Mouse (Mus musculus): ENCODE results near the gene Nt5m.

Nt5m gene

DNA sequence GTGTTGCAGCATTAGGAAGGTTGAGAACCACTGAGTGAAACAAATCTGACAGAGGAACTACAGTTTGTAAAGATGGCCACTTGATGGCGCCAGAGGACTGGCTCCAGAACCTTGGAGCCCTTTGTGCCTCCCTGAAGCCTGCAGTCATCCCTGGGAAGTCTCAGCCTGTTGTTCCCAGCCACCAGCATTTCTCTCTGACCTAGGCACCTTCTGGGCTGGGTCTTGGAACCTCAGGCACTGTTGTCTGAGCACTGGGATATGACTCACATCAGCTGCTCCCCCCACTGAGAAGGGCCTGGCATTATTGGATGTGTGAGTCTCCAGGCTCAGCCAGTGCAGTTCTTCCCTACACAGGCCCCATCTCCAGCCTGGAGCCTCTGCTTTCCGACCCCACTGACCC, 40.8 kb downstream of the Nt5m start:
- ChIA-PET CTCF (interaction anchor here in 3 of 4 experiments (1.0 to 2.1 kb wide), 7 partner anchors 104 to 428 kb away, joined by 3 to 9 read pairs (median 5); no protein-coding TSS in a partner anchor), POLR2A (interaction anchor here in 1 of 4 experiments (1.1 to 1.3 kb wide), 2 partner anchors 19 to 197 kb away, joined by 3 read pairs; no protein-coding TSS in a partner anchor)

DNA sequence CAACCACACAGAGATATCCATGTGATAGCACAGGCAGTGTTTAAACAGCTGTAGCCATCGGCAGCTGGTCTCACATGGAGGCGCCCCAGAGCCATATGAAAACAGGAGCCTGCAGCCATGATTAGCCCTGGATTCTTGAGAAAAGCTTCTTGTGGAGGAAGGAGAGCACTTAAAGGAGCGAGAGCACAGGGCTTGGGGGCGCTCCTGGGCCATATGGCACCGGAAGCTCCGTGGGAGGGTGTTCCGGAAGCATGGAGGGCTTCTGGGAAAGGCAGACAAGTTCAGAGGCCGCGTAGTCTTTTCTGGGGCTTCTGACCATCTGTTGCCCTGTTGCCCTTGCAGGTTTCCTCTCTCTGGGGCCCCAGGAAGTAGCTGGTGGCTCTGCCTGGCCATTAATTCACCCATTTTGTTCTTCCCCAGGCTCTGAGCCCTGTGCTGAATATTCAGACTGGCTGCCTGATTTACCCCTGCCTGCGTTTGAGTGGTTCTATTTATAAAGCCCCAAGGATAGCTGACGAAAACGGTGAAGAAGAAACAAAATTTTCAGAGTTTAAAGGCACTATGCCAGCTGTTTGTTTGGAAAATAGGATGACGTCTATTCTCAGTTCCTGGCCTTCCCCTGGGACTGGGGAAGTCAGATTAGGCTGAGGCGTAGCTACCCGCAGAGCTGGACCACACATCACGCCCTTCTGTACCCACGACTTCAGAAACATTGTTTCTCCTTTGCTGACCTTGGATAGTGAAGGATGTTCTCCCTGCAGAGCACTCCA, 46.2 kb downstream of the Nt5m start:
- POLR2A ChIA-PET = interaction anchor here (0.6 to 2.2 kb wide), 27 partner anchors 8 to 431 kb away, joined by 3 to 12 read pairs (median 4); partner anchors contain the start of genes Rasd1 (in 2 of the 4), Cops3 (in 1 of the 4), Med9 (in 1 of the 4) and Nt5m (in 1 of the 4)
- CTCF ChIA-PET = interaction anchor here in 2 of 4 experiments (0.5 to 1.6 kb wide), 10 partner anchors 10 to 314 kb away, joined by 3 to 9 read pairs (median 3); partner anchors contain the start of genes Pemt (in 1 of the 2) and Rasd1 (in 1 of the 2)

DNA sequence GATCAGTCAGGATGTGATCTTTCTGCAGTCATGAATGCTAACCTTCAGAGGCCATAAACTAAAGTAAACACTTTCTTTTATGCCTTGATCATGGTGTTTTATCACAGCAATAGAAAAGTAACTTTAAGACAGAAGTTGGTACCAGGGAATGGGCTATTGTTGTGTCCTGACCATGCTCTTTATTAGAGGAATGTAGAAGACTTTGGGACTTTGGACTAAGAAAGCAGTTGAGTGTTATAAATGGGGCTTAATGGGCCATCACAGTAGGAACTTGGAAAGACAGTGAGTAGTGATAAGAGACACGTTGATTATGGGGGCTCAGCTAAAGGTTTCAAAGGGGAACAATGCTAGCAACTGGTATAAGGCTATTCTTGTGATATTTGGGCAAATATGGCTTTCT, 47.7 kb downstream of the Nt5m start:
- ChIA-PET POLR2A (interaction anchor here in 1 of 4 experiments (0.9 kb wide), 1 partner anchor 158 kb away, joined by 3 read pairs; no protein-coding TSS in a partner anchor), CTCF (no interaction called here)

DNA sequence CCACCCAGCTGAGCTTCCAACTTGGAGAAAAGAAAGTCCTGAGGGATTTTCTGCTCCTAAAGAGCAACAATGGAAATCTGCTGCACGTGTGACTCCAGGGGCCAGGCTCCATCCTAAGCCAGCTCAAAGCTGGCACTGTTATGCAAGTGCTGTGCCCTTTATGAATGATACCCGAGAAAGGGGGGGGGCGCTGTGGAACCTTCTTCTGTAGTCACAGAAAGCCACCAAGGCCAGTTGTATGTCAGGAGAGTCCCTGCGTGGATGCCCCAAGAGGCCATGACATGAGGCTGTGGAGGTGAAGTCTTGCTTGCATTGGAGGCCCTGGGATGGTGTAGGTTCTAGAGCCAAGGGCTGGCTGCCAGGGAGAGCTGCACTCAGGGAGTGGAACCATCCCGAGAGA, 48.9 kb downstream of the Nt5m start:
- ChIA-PET POLR2A (interaction anchor here in 1 of 4 experiments (1.0 kb wide), 1 partner anchor 75 kb away, joined by 3 read pairs; no protein-coding TSS in a partner anchor), CTCF (interaction anchor here in 2 of 4 experiments (0.5 to 0.7 kb wide), 3 partner anchors 189 to 1786 kb away, joined by 3 to 4 read pairs (median 3); no protein-coding TSS in a partner anchor)

DNA sequence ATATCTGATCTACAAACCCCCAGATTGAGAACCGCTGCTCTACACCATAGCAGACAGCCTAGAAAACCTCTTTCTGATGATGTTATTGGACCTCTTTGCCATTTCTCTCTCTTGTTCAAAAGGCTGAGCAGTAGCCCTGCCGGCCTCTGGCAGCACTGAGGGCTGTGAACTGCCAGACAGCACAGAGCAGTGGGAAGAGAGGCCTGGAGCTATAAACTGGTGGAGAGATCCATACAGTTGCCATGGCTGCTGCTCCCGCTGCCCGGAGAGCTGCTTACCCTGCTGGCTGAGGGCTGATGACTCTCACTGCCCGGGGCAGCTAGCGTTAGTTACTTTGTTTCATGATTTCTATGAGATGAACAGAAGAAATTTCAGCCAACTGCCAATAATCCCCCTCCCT, 52.6 kb downstream of the Nt5m start:
- ChIA-PET CTCF (interaction anchor here in 1 of 4 experiments (0.7 kb wide), 1 partner anchor 136 kb away, joined by 3 read pairs; no protein-coding TSS in a partner anchor), POLR2A (interaction anchor here in 3 of 4 experiments (0.7 to 1.3 kb wide), 7 partner anchors 10 to 127 kb away, joined by 3 to 4 read pairs (median 3); partner anchors contain the start of gene Rasd1 (in 3 of the 3))

DNA sequence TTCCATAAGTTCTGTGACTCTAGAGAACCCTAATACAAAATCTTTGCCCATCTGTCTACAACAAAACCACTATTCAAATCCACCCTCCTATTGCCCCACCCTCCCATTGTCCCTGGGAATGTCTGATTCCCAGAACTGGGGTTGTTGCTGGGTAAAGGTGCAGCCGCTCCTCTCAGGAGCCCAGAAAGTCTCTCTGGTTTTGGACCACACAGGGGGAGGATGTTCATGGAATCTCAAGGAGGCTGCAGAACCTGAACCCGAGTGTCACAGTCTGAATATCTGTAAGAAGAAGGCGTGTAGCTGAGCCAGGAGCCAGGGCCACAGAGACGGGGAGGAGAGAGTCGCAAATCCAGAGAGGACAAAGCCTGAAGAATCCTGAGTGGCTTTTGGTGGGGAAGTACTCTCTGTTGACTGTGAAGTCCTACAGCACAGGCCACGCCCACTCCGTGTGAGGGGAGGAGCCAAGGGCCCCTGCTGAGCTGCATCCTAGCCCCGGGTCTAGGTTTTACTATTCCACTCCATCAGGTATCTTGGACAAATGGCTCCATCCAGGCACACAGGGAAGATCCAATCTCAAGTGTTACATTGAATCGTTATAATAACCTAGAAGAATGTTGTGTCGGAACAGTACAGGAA, 54.0 kb downstream of the Nt5m start:
- ChIA-PET CTCF (interaction anchor here in 2 of 4 experiments (0.5 to 0.9 kb wide), 3 partner anchors 71 to 184 kb away, joined by 3 read pairs; partner anchors contain the start of gene Rasd1 (in 1 of the 2)), POLR2A (interaction anchor here in 3 of 4 experiments (0.9 to 3.0 kb wide), 18 partner anchors 8 to 111 kb away, joined by 3 to 16 read pairs (median 4); partner anchors contain the start of genes Cops3 (in 1 of the 3) and Rasd1 (in 1 of the 3))

DNA sequence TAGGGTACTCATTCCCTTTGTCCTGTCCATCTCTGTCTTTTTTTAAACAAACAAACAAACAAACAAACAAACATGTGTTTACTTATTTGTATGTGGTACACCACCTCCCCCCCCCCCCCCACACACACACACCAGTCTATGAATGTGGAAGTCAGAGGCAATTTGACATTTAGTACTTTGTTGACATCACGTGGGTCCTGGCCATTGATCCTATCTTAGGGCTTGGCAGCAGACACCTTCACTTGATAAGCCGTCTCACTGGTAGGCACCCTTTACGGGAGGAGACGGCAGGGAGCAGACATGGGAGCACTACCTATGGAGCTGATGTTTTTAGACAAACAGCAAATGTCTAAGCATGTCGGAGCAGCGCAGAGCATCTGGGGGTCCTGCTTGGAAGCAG, 55.7 kb downstream of the Nt5m start:
- ChIA-PET POLR2A (interaction anchor here in 3 of 4 experiments (0.6 to 3.0 kb wide), 16 partner anchors 10 to 916 kb away, joined by 3 to 16 read pairs (median 5); partner anchors contain the start of genes Cops3 (in 1 of the 3) and Shmt1 (in 1 of the 3)), CTCF (interaction anchor here in 2 of 4 experiments (0.6 to 1.2 kb wide), 3 partner anchors 14 to 619 kb away, joined by 3 to 7 read pairs (median 3); no protein-coding TSS in a partner anchor)

DNA sequence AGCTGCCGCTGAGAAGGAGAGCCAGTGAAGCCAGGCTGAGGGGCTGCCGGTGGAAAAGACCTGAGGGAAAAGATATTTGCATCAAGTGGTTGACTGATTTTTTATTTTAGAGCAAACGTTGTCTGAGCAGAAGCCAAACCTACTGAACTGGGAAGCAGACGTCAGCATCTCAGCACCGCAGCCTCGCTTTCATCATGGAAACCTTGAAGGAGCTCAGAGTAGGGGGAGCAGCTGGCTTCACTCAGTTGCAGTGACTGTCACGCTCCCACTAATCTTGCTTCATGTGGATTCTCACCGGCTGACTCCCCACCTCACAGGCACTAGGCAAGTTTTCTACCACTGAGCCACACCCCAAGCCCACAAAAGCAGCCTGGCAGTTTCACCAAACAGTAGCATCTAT, 56.1 kb downstream of the Nt5m start:
- POLR2A ChIA-PET = interaction anchor here in 3 of 4 experiments (1.2 to 3.0 kb wide), 8 partner anchors 11 to 67 kb away, joined by 3 to 16 read pairs (median 8); no protein-coding TSS in a partner anchor
- CTCF ChIA-PET = no interaction called here

DNA sequence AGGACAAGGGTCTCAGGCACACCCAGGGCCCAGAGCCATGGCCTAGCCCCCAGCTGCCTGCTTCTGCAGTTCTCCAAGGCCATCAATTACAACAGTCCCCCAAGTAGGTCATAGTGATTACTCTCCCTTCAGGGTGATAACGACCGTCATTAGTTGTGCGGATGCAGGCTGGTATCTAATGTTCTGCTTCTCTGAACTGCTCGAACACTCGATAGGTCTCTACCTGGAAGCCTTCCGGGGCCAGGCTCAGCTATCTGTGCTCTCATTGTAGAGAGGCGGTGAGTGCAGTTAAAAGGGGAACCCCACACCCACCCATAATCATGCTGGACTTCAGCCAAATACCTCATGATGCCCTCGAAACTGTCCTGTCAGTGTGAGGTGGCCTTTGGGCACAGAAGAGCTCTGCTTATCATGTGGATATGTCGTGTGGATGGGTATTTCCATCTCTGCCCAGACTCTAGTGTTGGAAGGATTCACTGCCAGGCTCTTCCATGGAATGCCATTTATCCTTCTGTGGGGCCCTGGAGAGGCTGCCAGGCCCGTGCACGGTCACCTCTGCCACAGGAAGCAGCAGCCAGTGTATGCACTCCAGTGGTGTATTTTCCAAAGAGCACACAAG, 58.8 kb downstream of the Nt5m start:
- POLR2A ChIA-PET = interaction anchor here in 1 of 4 experiments (1.5 kb wide), 1 partner anchor 30 kb away, joined by 3 read pairs; no protein-coding TSS in a partner anchor
- CTCF ChIA-PET = interaction anchor here in 1 of 4 experiments (1.1 kb wide), 1 partner anchor 179 kb away, joined by 4 read pairs; no protein-coding TSS in a partner anchor

DNA sequence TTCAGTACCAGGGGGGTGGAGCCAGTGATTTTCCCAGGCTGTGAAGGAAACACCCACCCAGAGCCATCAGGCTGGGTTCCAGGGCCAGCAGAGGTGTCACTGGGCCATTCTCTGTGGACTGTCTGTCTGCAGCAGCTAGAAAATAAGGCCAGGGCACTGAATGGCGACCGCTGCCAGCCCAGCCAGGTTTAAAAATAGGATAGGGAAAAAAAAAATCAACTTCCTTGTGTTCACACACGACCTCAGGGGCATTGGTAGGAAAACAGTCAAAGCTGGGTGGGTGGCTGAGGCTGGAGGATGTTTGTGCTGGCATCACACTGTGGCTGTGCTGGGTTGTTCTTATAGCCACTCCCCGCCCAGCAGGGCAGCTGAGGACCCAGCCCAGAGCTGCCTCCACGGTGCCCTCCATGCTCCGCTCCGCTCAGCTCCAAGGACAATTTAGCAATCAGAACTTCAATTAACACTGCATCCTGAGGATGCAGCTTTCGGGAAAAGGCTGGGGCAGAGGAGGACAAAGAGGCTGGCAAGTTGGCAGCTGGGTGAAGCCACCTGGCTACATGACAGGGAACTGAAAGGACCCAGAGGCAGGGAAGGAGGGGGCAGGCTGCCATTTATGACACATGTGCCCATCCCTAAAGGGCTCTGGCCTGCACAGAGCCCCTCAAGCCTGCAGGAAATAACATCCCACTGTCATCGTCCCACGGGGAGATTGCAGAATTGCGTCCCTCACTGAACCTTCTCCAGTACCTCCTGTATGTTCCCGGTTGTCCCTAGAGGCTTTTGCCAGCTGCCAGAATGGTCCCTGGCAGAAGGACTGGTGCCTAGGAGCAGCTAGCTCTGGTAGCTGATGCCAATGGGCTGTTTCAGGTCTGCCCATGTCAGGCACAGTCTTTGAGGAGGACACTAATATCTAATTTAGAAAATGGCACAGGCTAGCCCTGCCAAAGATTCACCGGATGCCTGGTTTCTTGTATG, 60.8 kb downstream of the Nt5m start:
- POLR2A ChIA-PET = interaction anchor here in 2 of 4 experiments (0.6 to 1.9 kb wide), 9 partner anchors 13 to 215 kb away, joined by 3 to 7 read pairs (median 3); partner anchors contain the start of gene Rasd1 (in 1 of the 2)

DNA sequence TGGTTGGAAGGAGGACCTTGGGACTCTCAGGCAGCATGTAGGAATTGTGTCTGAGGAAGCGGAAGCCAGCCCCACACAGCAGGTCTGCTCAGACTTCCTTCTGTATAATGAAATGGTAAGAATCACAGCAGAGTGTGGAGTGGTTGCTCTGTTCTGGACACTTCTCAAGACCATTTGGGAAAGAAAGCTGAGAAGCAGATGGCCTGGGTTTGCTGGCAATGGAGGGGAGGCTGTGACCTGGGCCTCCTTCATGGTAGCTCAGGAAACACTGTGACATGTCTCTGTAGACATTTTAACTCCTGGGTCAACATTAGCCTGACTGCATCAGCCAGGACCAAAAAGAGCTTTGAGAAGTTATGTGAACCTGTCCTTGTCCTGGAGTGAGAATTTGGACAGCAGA, 61.7 kb downstream of the Nt5m start:
- ChIA-PET CTCF (interaction anchor here in 3 of 4 experiments (0.6 to 1.4 kb wide), 3 partner anchors 10 to 1798 kb away, joined by 3 read pairs; no protein-coding TSS in a partner anchor), POLR2A (interaction anchor here (0.7 to 2.9 kb wide), 14 partner anchors 8 to 645 kb away, joined by 3 to 27 read pairs (median 6); partner anchors contain the start of gene Rasd1 (in 1 of the 4))

More for the DNA sequence above, 60.8 kb downstream of the Nt5m start:
- CTCF ChIA-PET = interaction anchor here in 2 of 4 experiments (0.5 to 1.4 kb wide), 5 partner anchors 21 to 375 kb away, joined by 3 to 5 read pairs (median 3); no protein-coding TSS in a partner anchor

DNA sequence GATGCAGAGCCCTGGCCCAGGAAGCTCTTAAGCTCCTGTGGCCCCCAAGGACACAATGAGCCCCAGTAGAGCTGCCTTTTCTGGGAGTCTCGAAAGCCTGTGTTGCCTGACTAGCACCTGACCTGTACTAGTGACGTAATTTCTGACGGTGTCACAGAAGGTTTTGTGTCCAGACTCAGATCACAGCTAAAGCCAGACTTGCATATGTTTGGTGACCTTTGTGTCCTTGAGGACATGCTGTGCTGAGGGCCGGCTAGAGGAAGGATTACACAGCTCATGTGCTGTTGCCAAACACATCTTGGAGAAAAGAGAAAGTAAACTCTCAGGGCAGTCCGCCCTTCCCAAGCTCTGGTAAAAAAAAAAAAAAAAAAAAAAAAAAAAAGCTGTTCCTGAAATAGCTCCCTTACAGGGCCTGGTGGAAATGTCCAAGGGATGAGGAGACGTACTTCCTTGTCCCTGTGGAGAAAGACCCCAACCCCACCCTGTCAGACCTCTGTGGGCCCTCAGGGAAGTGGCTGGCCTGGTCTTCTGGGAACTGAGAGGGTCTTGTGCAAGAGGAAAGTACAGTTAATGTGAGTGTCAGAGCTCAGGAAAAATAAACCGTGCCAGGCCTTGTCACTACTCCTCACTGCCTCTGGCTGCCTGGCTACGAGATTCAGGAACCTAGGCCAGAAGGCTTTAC, 62.9 kb downstream of the Nt5m start:
- ChIA-PET CTCF (interaction anchor here (0.6 to 1.0 kb wide), 7 partner anchors 13 to 1313 kb away, joined by 3 to 8 read pairs (median 4); no protein-coding TSS in a partner anchor), POLR2A (interaction anchor here (0.6 to 2.9 kb wide), 24 partner anchors 9 to 1498 kb away, joined by 3 to 27 read pairs (median 5); partner anchors contain the start of genes Drc3 (in 1 of the 4), Rasd1 (in 1 of the 4) and Tom1l2 (in 1 of the 4))

DNA sequence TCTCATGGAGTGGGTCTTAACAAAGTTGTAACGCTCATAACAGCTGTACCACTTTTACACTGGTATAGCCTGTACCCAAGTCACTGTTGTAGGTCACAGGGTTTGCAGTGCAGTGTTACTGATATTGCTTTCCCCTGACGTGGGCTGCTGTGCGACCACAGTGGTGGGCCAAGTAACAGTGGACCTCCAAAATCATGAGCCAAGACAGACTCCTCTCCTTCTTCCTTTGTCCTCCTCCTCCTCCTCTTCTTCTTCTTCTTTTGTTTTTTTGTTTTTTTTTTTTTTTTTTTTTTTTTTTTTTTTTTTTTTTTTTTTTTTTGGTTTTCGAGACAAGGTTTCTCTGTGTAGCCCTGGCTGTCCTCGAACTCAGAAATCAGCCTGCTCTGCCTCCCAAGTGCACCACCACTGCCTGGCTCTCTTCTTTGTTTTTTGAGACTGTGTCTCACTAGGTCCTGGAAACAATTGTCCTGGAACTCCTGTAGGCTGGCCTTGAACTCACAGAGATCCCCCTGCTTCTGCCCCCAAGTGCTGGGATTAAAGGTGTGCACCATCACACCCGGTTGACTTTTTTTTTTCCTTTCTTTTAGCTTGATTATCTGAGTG, 67.4 kb downstream of the Nt5m start:
- ChIA-PET CTCF (interaction anchor here in 1 of 4 experiments (0.6 to 0.7 kb wide), 2 partner anchors 22 to 192 kb away, joined by 3 to 6 read pairs; no protein-coding TSS in a partner anchor), POLR2A (interaction anchor here in 2 of 4 experiments (1.0 to 1.5 kb wide), 3 partner anchors 11 to 173 kb away, joined by 3 to 10 read pairs (median 3); no protein-coding TSS in a partner anchor)

DNA sequence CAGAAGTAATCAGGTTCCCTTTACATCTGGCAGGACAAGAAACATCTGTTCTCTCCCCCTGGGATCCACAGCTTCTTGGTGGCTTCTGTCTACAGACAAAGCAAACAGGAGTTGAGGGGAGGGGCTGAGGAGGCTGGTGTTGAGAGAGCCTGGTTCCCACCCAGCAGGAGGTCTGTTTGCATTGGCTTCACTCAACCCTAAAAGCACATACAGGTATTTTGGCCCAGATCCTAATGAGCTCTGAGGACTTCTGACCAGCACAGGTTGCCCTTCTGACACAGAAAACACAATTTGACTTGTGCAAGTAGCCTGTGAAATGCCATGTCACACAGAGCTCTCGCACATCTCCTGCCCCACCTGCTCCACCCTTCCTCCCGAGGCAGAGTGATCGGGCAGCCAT, 69.2 kb downstream of the Nt5m start:
- ChIA-PET CTCF (interaction anchor here in 1 of 4 experiments (1.0 kb wide), 1 partner anchor 14 kb away, joined by 3 read pairs; no protein-coding TSS in a partner anchor), POLR2A (interaction anchor here in 3 of 4 experiments (0.6 to 1.2 kb wide), 10 partner anchors 13 to 77 kb away, joined by 3 to 8 read pairs (median 3); partner anchors contain the start of gene Rasd1 (in 2 of the 3))

DNA sequence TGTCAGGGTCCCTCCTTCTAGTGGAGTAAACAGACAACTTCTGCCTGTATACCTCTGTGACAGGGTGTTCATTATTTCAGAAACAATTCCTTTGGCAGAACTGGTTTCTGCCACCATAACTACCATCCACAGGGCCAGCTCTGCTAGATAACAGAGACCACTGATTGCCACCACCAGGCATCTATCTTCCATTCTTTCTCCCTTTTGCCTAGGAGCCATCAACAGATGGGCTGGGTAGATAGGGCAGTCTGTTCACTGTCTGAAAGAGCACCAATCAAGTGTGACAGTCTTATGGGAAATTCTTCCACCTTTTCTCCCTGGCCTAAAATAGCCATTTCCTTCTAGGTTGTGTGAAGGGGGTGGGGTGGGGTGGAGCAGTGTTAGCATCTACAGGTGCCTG, 71.3 kb downstream of the Nt5m start:
- ChIA-PET CTCF (no interaction called here), POLR2A (interaction anchor here in 2 of 4 experiments (1.3 to 1.7 kb wide), 2 partner anchors 11 kb away, joined by 3 to 5 read pairs; no protein-coding TSS in a partner anchor)
